Comparison of ENCODE assay signal across 17 mouse cellular contexts in genomic region chr4:47638876-47639494, GRCm38 (mm10).
DNase-seq lines count a peak whose midpoint lies in the region; ATAC-seq and TF ChIP-seq lines count a peak whose summit lies in the region.
"Had no signal": no experiment of that assay in that cellular context is flagged by ENCODE, and none has a peak within 500 bp of the region (broad histone marks: within the 10 kb centered on the region; RNA-seq: fewer than 3 reads in every experiment).

No protein-coding gene starts in this region.

- intact Hi-C loops in heart, adult 2 months (cut with DNase I), result no loop called here
- intact Hi-C loops in heart, postnatal 36 days (cut with DNase I), result no loop called here
- intact Hi-C loops in left cerebral cortex, postnatal 14 days (cut with DNase I), result no loop called here

- 63% methylated on average over 10 of the region's 10 CpGs for WGBS in lung, embryonic 14.5 days
- WGBS in heart, adult 2 months, result 57% methylated on average over 10 of the region's 10 CpGs
- WGBS in midbrain, embryonic 10.5 days, result 55% methylated on average over 10 of the region's 10 CpGs

- peak; percentile 48 for DNase-seq in lung, embryonic 14.5 days
- no peak for DNase-seq in lung, postnatal 25 days (ENCODE audit: low spot score)
- DNase-seq in heart, adult 2 months, result peak; percentile 31 to 37
- peak; percentile 19 to 27 for DNase-seq in heart, postnatal 36 days
- peak; percentile 14 for DNase-seq in midbrain, embryonic 10.5 days (ENCODE audit: low spot score)
- DNase-seq in left cerebral cortex, postnatal 14 days (ENCODE audit: low spot score in 2 of 2), result no peak
- DNase-seq in layer of hippocampus, adult 2 months (ENCODE audit: low spot score in 2 of 2), result no peak
- DNase-seq in kidney, postnatal 36 days, result no peak
- DNase-seq: adrenal gland, postnatal 14 days; B cell, adult 2 months; cerebellum, postnatal 25 days; gastrocnemius, adult 2 months; kidney, adult 8-10 months had no signal

- TF ChIP-seq CTCF in lung, embryonic 14.5 days (IDR thresholded peaks at IDR 0.05; ENCODE audit: low read depth), result no peak
- TF ChIP-seq CTCF in heart, adult 2 months (IDR thresholded peaks at IDR 0.05), result no peak
- TF ChIP-seq CTCF in layer of hippocampus, adult 2 months (conservative IDR thresholded peaks at IDR 0.05), result no peak

- no peak overlapping the region for H3K27ac ChIP-seq in lung, embryonic 14.5 days (ENCODE audit: low read depth)
- H3K27ac ChIP-seq in heart, adult 2 months, result no peak overlapping the region
- H3K27ac ChIP-seq in midbrain, embryonic 10.5 days (replicated peaks), result peak overlapping the region; percentile 69
- no peak overlapping the region for H3K27ac ChIP-seq in layer of hippocampus, adult 2 months
- H3K27ac ChIP-seq: embryonic facial prominence, embryonic 12.5 days; forebrain, embryonic 10.5 days; gastrocnemius, adult 2 months; limb, embryonic 15.5 days; lung, embryonic 15.5 days had no signal

- no peaks in the 10 kb centered on the region for H3K36me3 ChIP-seq in lung, embryonic 14.5 days (ENCODE audit: insufficient read depth)
- H3K36me3 ChIP-seq in heart, adult 2 months (ENCODE audit: control insufficient read depth, insufficient read depth, low read length), result no peaks in the 10 kb centered on the region
- no peaks in the 10 kb centered on the region for H3K36me3 ChIP-seq in midbrain, embryonic 10.5 days
- H3K36me3 ChIP-seq: embryonic facial prominence, embryonic 12.5 days; forebrain, embryonic 10.5 days; limb, embryonic 15.5 days; lung, embryonic 15.5 days had no signal

- TF ChIP-seq POLR2A in heart, adult 2 months (IDR thresholded peaks at IDR 0.05; ENCODE audit: insufficient read depth, low read depth, low read length), result no peak

- TF ChIP-seq EP300 in heart, adult 2 months (IDR thresholded peaks at IDR 0.05; ENCODE audit: insufficient read depth, low read depth, low read length), result no peak

- H3K4me3 ChIP-seq in lung, embryonic 14.5 days (ENCODE audit: low read depth, low read length), result no peak overlapping the region
- H3K4me3 ChIP-seq in heart, adult 2 months, result no peak overlapping the region
- H3K4me3 ChIP-seq in midbrain, embryonic 10.5 days, result no peak overlapping the region
- no peak overlapping the region for H3K4me3 ChIP-seq in layer of hippocampus, adult 2 months
- H3K4me3 ChIP-seq: embryonic facial prominence, embryonic 12.5 days; forebrain, embryonic 10.5 days; gastrocnemius, adult 2 months; limb, embryonic 15.5 days; lung, embryonic 15.5 days had no signal

- H3K27me3 ChIP-seq in lung, embryonic 14.5 days (ENCODE audit: insufficient read depth, low read length), result no peaks in the 10 kb centered on the region
- H3K27me3 ChIP-seq in heart, adult 2 months (ENCODE audit: control insufficient read depth, insufficient read depth, low read length), result no peaks in the 10 kb centered on the region
- no peaks in the 10 kb centered on the region for H3K27me3 ChIP-seq in midbrain, embryonic 10.5 days (ENCODE audit: low read depth, poor library complexity, severe bottlenecking)
- H3K27me3 ChIP-seq: embryonic facial prominence, embryonic 12.5 days; limb, embryonic 15.5 days; lung, embryonic 15.5 days had no signal

- H3K4me2 ChIP-seq in lung, embryonic 14.5 days, result no peak overlapping the region
- H3K4me2 ChIP-seq: embryonic facial prominence, embryonic 12.5 days; limb, embryonic 15.5 days; lung, embryonic 15.5 days had no signal

- H3K9me3 ChIP-seq in lung, embryonic 14.5 days (ENCODE audit: low read depth, low read length), result no peaks in the 10 kb centered on the region
- no peaks in the 10 kb centered on the region for H3K9me3 ChIP-seq in midbrain, embryonic 10.5 days (replicated peaks)
- H3K9me3 ChIP-seq: embryonic facial prominence, embryonic 12.5 days; forebrain, embryonic 10.5 days; limb, embryonic 15.5 days; lung, embryonic 15.5 days had no signal

- no peak overlapping the region for H3K9ac ChIP-seq in lung, embryonic 14.5 days
- H3K9ac ChIP-seq in heart, adult 2 months (ENCODE audit: low read depth, low read length), result no peak overlapping the region
- H3K9ac ChIP-seq: embryonic facial prominence, embryonic 12.5 days; limb, embryonic 15.5 days; lung, embryonic 15.5 days had no signal

- H3K4me1 ChIP-seq in lung, embryonic 14.5 days (ENCODE audit: insufficient read depth), result no peaks in the 10 kb centered on the region
- 0 out of 2 replicates have a peak, but pooled peaks cover 2% of the 10 kb centered on the region for H3K4me1 ChIP-seq in heart, adult 2 months (ENCODE audit: control insufficient read depth, insufficient read depth, low read length)
- peaks cover 13% of the 10 kb centered on the region for H3K4me1 ChIP-seq in midbrain, embryonic 10.5 days
- H3K4me1 ChIP-seq: embryonic facial prominence, embryonic 12.5 days; forebrain, embryonic 10.5 days; limb, embryonic 15.5 days; lung, embryonic 15.5 days had no signal

- H3K79me2 ChIP-seq in heart, adult 2 months (replicated peaks; ENCODE audit: control insufficient read depth, insufficient read depth, low read length), result no peaks in the 10 kb centered on the region

- ATAC-seq in lung, embryonic 14.5 days (ENCODE audit: insufficient read depth), result no peak

Comparison
In these comparisons a context has a peak if more than half of its experiments do, and no peak if none do; other contexts are left out.
1. DNase-seq: peak in lung, embryonic 14.5 days (single experiment), heart, adult 2 months (2 of 2), heart, postnatal 36 days (2 of 2) and midbrain, embryonic 10.5 days (single experiment); none in lung, postnatal 25 days (single experiment), left cerebral cortex, postnatal 14 days (0 of 2), layer of hippocampus, adult 2 months (0 of 2) and kidney, postnatal 36 days (0 of 2).